Mouse (Mus musculus) gastrocnemius, adult 2 months (tissue): ENCODE results near the gene Nadk2. TPM values are rescaled to one million over a fixed set of nuclear protein-coding genes. Genes with fewer than 3 reads are reported as not detected.

ENCODE experiments used
- DNase-seq: peaks from one replicate; pipeline ENCODE4 v3.0.0; 2022
- H3K27ac ChIP-seq: fragments of 200-600 bp; 2 replicates; pipeline ENCODE4 v1.8.1; 2022; ENCODE audit warnings: mild to moderate bottlenecking
- H3K4me3 ChIP-seq: fragments of 200-600 bp; 2 replicates; pipeline ENCODE4 v1.8.1; 2022; ENCODE audit warnings: mild to moderate bottlenecking, moderate library complexity
- CTCF ChIP-seq: fragments of 200-600 bp; IDR thresholded peaks from 2 replicates; pipeline ENCODE4 v1.8.1; 2022; ENCODE audit warnings: antibody characterized with exemption, mild to moderate bottlenecking, moderate library complexity
- intact Hi-C: fragments of 180-260 bp; cut with DNase I; formaldehyde crosslinking; loops from one replicate; pipeline ENCODE4 v1.15.1; 2025
- total RNA-seq, 2 experiments: library from RNA; stranded (reverse); gene quantifications; 2 replicates each; pipeline ENCODE4 v1.2.3; 2021

Nadk2 gene
- total RNA-seq, 2 experiments from 2014 or later: 32.2 to 42.6 TPM

DNA sequence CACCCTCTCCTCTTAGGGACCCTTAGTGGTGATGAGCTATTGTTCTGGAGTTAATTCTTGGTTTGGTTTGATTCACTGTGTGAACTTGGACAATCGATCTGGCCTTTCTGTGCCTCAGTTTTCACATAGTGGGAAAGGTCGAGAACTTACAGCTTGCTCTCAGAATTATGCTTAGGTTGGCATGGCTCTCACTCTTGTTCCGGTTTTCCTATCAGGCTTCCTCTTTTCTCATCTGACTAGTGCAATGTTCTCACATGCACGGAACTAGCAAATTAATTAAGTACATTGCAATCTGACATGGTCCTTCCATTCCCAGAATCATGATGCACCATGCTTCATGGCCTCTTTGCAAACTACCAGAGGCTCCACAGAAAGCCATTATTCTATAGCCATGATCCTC lies 51.9 kb downstream of the Nadk2 start:
- no peak overlapping the region for H3K4me3 ChIP-seq
- DNase-seq: no peak
- TF ChIP-seq CTCF: no peak
- intact Hi-C loops: loop anchor here (5.0 kb wide), 1 partner anchor 1189 kb away; no protein-coding TSS in a partner anchor
- H3K27ac ChIP-seq: no peak overlapping the region

- intact Hi-C loops: loop anchor here (5.0 kb wide), 1 partner anchor 1187 kb away; no protein-coding TSS in a partner anchor
Observed at GRCm38 (mm10) chr15:9124856-9125255, 53.8 kb downstream of the Nadk2 start.

GRCm38 (mm10) chr15:9127051-9127791 lies 56.2 kb downstream of the Nadk2 start:
- TF ChIP-seq CTCF: no peak
- intact Hi-C loops: no loop called here
- no peak for DNase-seq

More at GRCm38 (mm10) chr15:9124856-9125255, 53.8 kb downstream of the Nadk2 start:
- Histone ChIP-seq H3K27ac (no peak overlapping the region), H3K4me3 (no peak overlapping the region)
- TF ChIP-seq CTCF: no peak
- no peak for DNase-seq

DNA sequence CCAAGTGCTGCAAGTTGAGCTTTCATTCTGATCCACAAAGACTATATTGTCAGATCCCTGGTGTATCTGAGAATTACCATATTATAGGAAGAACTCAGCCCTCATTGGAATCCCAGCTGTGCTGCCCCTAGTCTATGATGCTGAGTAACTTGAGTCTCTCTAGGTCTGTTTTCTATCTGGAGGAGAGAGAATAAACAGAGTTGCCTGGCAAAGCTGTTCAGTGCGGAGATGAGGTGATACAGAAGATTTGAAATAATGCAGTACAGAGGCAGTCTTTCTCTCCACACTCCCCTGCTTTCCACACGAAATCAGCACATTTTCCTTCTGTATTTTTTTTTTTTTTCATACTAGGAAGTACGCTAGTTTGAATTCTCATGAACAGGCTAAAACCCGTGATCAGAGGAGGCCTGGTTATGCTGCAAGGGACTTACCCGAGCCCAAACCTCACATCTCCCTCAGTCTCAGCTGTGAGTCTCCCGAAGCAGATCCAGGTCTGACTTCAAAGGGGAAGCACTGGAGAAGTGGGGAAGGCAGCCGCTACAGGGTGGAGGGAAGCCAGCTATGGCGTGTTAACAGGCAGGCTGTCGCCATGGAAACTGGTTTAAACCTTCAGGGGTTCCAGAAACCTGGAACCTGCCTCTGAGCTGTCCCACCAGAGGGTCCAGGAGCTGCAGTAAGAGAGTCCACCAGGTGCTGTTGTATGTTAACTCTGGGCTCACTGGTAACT lies 59.9 kb downstream of the Nadk2 start:
- H3K27ac ChIP-seq: peak overlapping the region; percentile 38
- H3K4me3 ChIP-seq: no peak overlapping the region
- TF ChIP-seq CTCF: no peak
- intact Hi-C loops: no loop called here
- no peak for DNase-seq

More at GRCm38 (mm10) chr15:9127051-9127791, 56.2 kb downstream of the Nadk2 start:
- no peak overlapping the region for H3K4me3 ChIP-seq
- no peak overlapping the region for H3K27ac ChIP-seq

DNA sequence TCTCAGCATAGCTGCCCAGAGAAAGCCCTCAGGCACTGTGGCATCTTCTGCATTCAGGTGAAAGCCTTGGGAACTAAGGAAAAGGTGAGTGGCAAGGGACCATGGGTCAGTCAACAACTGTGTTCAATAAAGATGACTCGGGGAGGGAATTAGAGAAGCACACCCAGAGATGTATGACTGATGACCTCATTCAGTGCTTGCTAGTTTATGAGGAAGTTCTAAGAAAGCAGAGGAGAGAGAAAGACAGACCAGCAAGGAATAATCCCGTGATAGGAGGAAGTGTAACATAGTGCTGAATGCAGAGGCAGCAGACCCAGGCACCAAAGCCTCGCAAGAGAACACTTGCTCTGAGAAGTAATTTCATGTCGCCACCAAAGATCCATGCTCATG lies 60.4 kb downstream of the Nadk2 start:
- peak overlapping the region; percentile 38 for H3K27ac ChIP-seq
- intact Hi-C loops: no loop called here
- no peak overlapping the region for H3K4me3 ChIP-seq
- DNase-seq: no peak
- no peak for TF ChIP-seq CTCF

GRCm38 (mm10) chr15:9132693-9133443 lies 61.8 kb downstream of the Nadk2 start:
- TF ChIP-seq CTCF: no peak
- H3K27ac ChIP-seq: no peak overlapping the region
- intact Hi-C loops: no loop called here
- no peak for DNase-seq
- H3K4me3 ChIP-seq: no peak overlapping the region

GRCm38 (mm10) chr15:9134891-9135507 lies 63.9 kb downstream of the Nadk2 start:
- intact Hi-C loops: no loop called here
- Histone ChIP-seq H3K27ac (no peak overlapping the region), H3K4me3 (no peak overlapping the region)
- TF ChIP-seq CTCF: no peak
- peak; percentile 35 for DNase-seq

- intact Hi-C loops: no loop called here
- no peak overlapping the region; the same call in 1 of the 2 replicates for H3K27ac ChIP-seq
- TF ChIP-seq CTCF: no peak
- peak overlapping the region; percentile 83 for H3K4me3 ChIP-seq
- DNase-seq: no peak
Observed at GRCm38 (mm10) chr15:9139447-9139846, 68.4 kb downstream of the Nadk2 start.

DNA sequence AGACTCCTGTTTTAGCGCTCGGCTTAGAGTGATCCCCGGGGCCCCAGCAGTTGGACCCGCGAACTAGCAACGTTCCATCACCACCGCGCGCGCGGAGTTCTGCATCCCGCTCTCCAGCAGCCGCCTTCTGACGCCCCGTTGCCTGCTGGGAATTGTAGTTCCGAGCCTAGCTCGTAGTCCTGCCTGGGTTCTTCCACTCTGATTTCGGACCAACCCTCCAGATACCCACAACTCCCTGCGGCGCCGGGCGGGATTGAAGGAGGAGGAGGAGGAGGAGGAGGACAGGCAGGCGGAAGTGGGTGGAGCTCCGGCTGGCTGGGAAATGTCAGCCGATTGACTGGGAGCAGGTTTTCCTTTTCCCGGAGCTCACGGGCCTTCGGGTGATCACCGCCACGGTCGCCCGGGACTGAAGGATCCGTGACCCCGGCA lies 69.2 kb downstream of the Nadk2 start, which contains the start of gene Lmbrd2:
Gene Lmbrd2, plus strand, starts transcription at position 299 of the 429 bp plus-strand sequence.
- Histone ChIP-seq H3K27ac (peak within 1 kb of the TSS; percentile 91), H3K4me3 (peak within 1 kb of the TSS; percentile 83)
- intact Hi-C loops: no loop called here
- DNase-seq: peak; percentile 97
- no peak for TF ChIP-seq CTCF

- H3K4me3 ChIP-seq: peak overlapping the region; percentile 83
- TF ChIP-seq CTCF: no peak
- no peak for DNase-seq
- intact Hi-C loops: no loop called here
- peak overlapping the region; percentile 91 for H3K27ac ChIP-seq
Observed at GRCm38 (mm10) chr15:9140684-9141171, 69.7 kb downstream of the Nadk2 start.

DNA sequence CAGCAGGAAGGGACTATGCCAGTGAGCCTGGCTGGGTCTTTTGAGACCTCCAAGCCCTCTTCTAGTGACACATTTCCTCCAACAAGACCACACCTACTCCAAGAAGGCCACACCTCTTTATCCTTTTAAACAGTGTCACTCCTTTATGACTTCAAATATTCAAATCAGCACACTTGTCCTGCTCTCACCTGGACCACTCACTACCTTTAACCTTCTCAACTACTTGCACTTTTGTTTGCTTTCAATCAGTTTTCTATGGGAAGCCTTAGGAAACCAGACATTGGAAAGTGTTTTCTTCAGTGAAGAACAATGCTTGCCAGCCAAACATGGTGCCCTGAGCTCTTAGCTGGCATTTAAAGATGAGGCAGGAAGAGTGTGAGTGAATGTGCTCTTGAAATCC lies 84.3 kb downstream of the Nadk2 start, which contains the start of gene Skp2:
Gene Skp2, minus strand, starts transcription at position 101 of the 400 bp plus-strand sequence.
- intact Hi-C loops: no loop called here
- no peak for TF ChIP-seq CTCF
- H3K4me3 ChIP-seq: no peak within 1 kb of the TSS
- H3K27ac ChIP-seq: no peak within 1 kb of the TSS
- DNase-seq: no peak

Other genes with a start within 250 kb of the Nadk2 start
- under 1 TPM in 1 of 2 experiments, not detected in 1; 0.20 TPM for gene Ranbp3l, start 103.3 kb upstream of the Nadk2 start, total RNA-seq
- gene Lmbrd2, start 69.3 kb downstream of the Nadk2 start, total RNA-seq: 10 to 100 TPM; 14.8 to 15.1 TPM
- under 1 TPM; 0.48 to 0.61 TPM for gene Skp2, start 84.2 kb downstream of the Nadk2 start, total RNA-seq
- not detected for gene Ugt3a1, start 205.6 kb downstream of the Nadk2 start, total RNA-seq